Mouse (Mus musculus): ENCODE measurements around the gene Fndc1. TPM values are rescaled to one million over a fixed set of nuclear protein-coding genes. Genes with fewer than 3 reads are reported as not detected.
A peak's percentile ranks its signal among the peaks of the same experiment; 100 is the strongest.

Gene Fndc1
- total and polyA plus RNA-seq, 2 experiments from 2014 or later, result 6.0 to 7.6 TPM

DNA sequence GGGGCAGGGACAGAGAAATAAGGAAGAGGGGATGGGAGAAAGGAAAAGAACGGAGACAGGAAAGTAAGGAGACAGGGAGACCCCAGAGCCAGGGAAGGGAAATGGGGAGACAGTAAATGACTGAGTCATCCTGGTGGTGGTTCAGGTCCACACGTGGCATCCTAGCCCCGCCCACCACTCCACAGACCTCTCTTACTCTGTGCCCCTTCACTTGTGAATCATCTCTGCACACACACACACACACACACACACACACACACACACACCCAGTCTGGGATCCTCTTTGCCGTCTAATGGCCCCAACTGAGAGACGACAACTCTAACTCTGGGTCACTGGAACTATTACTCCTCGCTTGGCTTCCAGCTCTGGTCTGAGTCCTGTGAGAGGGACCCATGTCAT, 30.6 kb upstream of the Fndc1 start:
- H3K9ac ChIP-seq (replicated peaks; ENCODE audit: low read length, poor library complexity, severe bottlenecking), result no peak overlapping the region
- no peaks in the 10 kb centered on the region for H3K27me3 ChIP-seq (ENCODE audit: insufficient read depth, low read length)
- WGBS, result 86% methylated on average over 6 of the region's 6 CpGs
- ATAC-seq (ENCODE audit: low FRiP score) (no peak), DNase-seq (ENCODE audit: low spot score) (no peak)
- no peaks in the 10 kb centered on the region for H3K9me3 ChIP-seq (ENCODE audit: low read length)
- H3K4me3 ChIP-seq (ENCODE audit: low read depth, low read length), result no peak overlapping the region
- H3K4me2 ChIP-seq (ENCODE audit: low read depth, low read length, poor library complexity, severe bottlenecking), result no peak overlapping the region
- no peaks in the 10 kb centered on the region for H3K4me1 ChIP-seq (ENCODE audit: insufficient read depth, low read length)
- no peak overlapping the region for H3K27ac ChIP-seq (ENCODE audit: low read depth, low read length)
- no peaks in the 10 kb centered on the region for H3K36me3 ChIP-seq (ENCODE audit: insufficient read depth, low read length)
- no peak for TF ChIP-seq CTCF (IDR thresholded peaks at IDR 0.05)

DNA sequence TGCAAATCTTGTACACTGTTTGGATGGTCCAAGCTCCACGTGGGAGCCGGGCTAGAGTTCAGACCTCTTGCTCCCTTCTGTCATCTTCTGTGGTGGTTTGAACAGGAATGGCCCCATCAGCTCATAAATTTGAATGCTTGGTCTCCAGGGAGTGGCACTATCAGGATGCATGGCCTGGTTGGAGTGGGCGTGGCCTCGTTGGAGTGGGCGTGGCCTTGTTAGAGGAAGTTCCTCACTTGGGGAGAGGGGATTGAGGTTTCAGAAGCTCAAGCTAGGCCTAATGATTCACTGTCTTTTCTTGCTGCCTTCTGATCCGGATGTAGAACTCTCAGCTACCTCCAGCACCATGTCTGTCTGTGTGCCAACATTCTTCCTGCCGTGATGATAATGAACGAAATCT, 28.7 kb upstream of the Fndc1 start:
- no peak overlapping the region for H3K4me2 ChIP-seq (ENCODE audit: low read depth, low read length, poor library complexity, severe bottlenecking)
- H3K9me3 ChIP-seq (ENCODE audit: low read length), result no peaks in the 10 kb centered on the region
- ATAC-seq (ENCODE audit: low FRiP score), result no peak
- no peak for DNase-seq (ENCODE audit: low spot score)
- 70% methylated on average over 8 of the region's 8 CpGs for WGBS
- TF ChIP-seq CTCF (IDR thresholded peaks at IDR 0.05), result no peak
- H3K36me3 ChIP-seq (ENCODE audit: insufficient read depth, low read length), result no peaks in the 10 kb centered on the region
- no peak overlapping the region for H3K9ac ChIP-seq (replicated peaks; ENCODE audit: low read length, poor library complexity, severe bottlenecking)
- no peak overlapping the region for H3K27ac ChIP-seq (ENCODE audit: low read depth, low read length)
- H3K27me3 ChIP-seq (ENCODE audit: insufficient read depth, low read length), result no peaks in the 10 kb centered on the region
- H3K4me1 ChIP-seq (ENCODE audit: insufficient read depth, low read length), result no peaks in the 10 kb centered on the region
- H3K4me3 ChIP-seq (ENCODE audit: low read depth, low read length), result no peak overlapping the region

DNA sequence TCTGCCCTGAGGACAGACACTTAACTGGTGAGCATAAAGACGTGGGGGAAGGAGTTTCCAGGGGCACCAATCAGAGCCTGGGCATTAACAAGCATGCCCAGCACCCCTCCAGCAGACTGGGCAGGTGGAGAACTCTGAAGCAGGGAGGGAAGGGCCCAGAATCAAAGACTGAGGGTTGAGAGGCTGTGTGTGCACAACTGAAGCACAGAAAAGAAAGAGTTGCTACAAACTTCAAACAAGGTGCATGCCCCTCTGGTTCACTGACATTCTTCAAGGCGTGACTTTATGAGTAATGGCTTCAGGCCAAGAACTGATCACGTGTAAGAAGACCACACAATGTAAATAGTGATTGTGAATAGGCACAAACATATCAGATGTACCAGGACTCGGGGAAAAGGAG, 24.9 kb upstream of the Fndc1 start:
- Histone ChIP-seq H3K27ac (ENCODE audit: low read depth, low read length) (no peak overlapping the region), H3K36me3 (ENCODE audit: insufficient read depth, low read length) (no peaks in the 10 kb centered on the region), H3K9me3 (ENCODE audit: low read length) (no peaks in the 10 kb centered on the region), H3K4me3 (ENCODE audit: low read depth, low read length) (no peak overlapping the region), H3K4me1 (ENCODE audit: insufficient read depth, low read length) (no peaks in the 10 kb centered on the region), H3K27me3 (ENCODE audit: insufficient read depth, low read length) (no peaks in the 10 kb centered on the region), H3K4me2 (ENCODE audit: low read depth, low read length, poor library complexity, severe bottlenecking) (no peak overlapping the region), H3K9ac (replicated peaks; ENCODE audit: low read length, poor library complexity, severe bottlenecking) (no peak overlapping the region)
- DNase-seq (ENCODE audit: low spot score), result no peak
- no peak for ATAC-seq (ENCODE audit: low FRiP score)
- WGBS, result 33% methylated on average over 4 of the region's 4 CpGs
- no peak for TF ChIP-seq CTCF (IDR thresholded peaks at IDR 0.05)

DNA sequence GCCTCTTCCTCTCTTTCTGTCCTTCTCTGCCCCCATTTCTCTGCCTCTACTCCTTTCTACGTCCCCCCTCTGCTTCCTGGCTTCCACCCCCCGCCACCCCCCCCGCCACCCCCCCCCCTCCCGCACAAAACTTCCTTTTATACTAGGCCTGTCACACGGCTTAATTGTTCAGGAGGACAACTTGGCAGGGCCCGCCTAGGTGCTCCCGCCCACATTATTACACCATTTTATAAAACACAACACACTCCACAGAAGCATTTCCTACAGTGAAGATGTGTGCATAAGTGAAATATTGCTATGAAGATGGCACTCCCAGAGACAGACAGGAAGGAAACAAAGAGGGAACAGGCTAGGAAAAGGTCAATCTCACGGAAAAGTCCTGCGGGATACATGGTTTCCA, 24.4 kb upstream of the Fndc1 start:
- TF ChIP-seq CTCF (IDR thresholded peaks at IDR 0.05), result no peak

DNA sequence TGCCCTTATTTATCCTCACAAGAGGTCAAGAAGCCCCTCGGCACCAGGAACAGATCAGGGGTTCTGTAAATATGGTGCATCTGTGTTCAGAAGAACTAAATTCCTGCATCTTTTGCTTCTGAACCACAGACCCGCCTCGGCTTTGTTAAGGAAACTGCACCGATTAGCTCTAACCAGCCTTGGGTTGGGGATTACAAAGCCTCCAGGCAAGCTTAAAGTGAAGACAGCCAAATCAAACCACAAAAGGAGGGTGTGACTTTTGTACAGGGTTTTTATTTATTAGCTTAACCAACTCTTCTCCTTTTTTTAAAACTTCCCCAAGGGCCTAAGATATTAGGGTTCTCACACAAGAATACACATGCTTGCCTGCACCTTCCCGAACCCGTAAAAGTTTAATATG, 23.1 kb upstream of the Fndc1 start:
- H3K4me2 ChIP-seq (ENCODE audit: low read depth, low read length, poor library complexity, severe bottlenecking), result no peak overlapping the region
- WGBS, result 56% methylated on average over 6 of the region's 6 CpGs
- ATAC-seq (ENCODE audit: low FRiP score) (no peak), DNase-seq (ENCODE audit: low spot score) (no peak)
- no peaks in the 10 kb centered on the region for H3K9me3 ChIP-seq (ENCODE audit: low read length)
- H3K9ac ChIP-seq (replicated peaks; ENCODE audit: low read length, poor library complexity, severe bottlenecking), result no peak overlapping the region
- no peaks in the 10 kb centered on the region for H3K36me3 ChIP-seq (ENCODE audit: insufficient read depth, low read length)
- no peaks in the 10 kb centered on the region for H3K27me3 ChIP-seq (ENCODE audit: insufficient read depth, low read length)
- H3K27ac ChIP-seq (ENCODE audit: low read depth, low read length), result no peak overlapping the region
- no peak for TF ChIP-seq CTCF (IDR thresholded peaks at IDR 0.05)
- H3K4me1 ChIP-seq (ENCODE audit: insufficient read depth, low read length), result no peaks in the 10 kb centered on the region
- no peak overlapping the region for H3K4me3 ChIP-seq (ENCODE audit: low read depth, low read length)

More for the DNA sequence above, 24.4 kb upstream of the Fndc1 start:
- no peak overlapping the region for H3K27ac ChIP-seq (ENCODE audit: low read depth, low read length)
- ATAC-seq (ENCODE audit: low FRiP score) (no peak), DNase-seq (ENCODE audit: low spot score) (no peak)
- H3K27me3 ChIP-seq (ENCODE audit: insufficient read depth, low read length), result no peaks in the 10 kb centered on the region
- H3K4me1 ChIP-seq (ENCODE audit: insufficient read depth, low read length), result no peaks in the 10 kb centered on the region
- no peak overlapping the region for H3K4me2 ChIP-seq (ENCODE audit: low read depth, low read length, poor library complexity, severe bottlenecking)
- no peaks in the 10 kb centered on the region for H3K9me3 ChIP-seq (ENCODE audit: low read length)
- H3K36me3 ChIP-seq (ENCODE audit: insufficient read depth, low read length), result no peaks in the 10 kb centered on the region
- no peak overlapping the region for H3K9ac ChIP-seq (replicated peaks; ENCODE audit: low read length, poor library complexity, severe bottlenecking)
- 60% methylated on average over 9 of the region's 9 CpGs for WGBS
- no peak overlapping the region for H3K4me3 ChIP-seq (ENCODE audit: low read depth, low read length)

DNA sequence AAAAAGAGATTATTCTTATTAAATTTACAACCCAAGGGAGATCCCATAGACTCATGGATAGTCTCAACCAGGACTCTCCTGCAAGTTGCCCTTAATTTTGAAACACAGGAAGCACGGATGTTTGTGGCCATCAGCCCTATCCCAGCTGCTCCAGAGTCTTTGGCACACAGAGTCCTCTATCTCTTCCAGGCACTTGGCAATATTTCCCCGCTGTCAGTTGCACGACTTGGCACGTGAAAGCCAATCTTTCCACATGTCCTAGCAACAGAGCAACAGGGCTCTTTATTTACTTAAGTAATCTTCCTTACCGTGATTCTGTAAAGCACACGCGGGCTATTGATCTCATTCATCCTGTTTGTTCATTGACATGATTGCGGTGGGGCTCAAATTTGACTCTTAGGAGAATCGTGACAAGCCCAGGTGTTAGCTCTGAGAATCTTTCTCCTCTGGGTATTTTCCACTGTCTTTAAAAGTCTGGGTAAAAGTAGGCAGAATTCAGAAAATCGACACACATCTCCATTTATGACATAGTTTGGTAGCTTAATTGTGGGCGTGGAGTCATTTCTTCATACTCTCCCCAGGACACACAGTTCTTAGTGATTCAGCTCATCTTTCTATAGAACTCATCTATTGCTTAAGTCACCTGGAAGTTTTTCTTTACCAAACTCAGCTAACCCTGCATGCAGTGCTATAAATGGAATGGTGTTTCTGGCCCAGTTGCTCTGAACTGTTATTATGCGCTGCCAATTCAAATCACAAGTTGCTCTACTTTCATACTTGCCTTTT, 13.6 kb upstream of the Fndc1 start:
- H3K27me3 ChIP-seq (ENCODE audit: insufficient read depth, low read length), result no peaks in the 10 kb centered on the region
- H3K9ac ChIP-seq (replicated peaks; ENCODE audit: low read length, poor library complexity, severe bottlenecking), result no peak overlapping the region
- no peaks in the 10 kb centered on the region for H3K4me1 ChIP-seq (ENCODE audit: insufficient read depth, low read length)
- no peak for TF ChIP-seq CTCF (IDR thresholded peaks at IDR 0.05)
- H3K36me3 ChIP-seq (ENCODE audit: insufficient read depth, low read length), result no peaks in the 10 kb centered on the region
- 74% methylated on average over 12 of the region's 12 CpGs for WGBS
- H3K4me3 ChIP-seq (ENCODE audit: low read depth, low read length), result no peak overlapping the region
- H3K27ac ChIP-seq (ENCODE audit: low read depth, low read length), result no peak overlapping the region
- H3K4me2 ChIP-seq (ENCODE audit: low read depth, low read length, poor library complexity, severe bottlenecking), result no peak overlapping the region
- H3K9me3 ChIP-seq (ENCODE audit: low read length), result no peaks in the 10 kb centered on the region
- DNase-seq (ENCODE audit: low spot score) (peak; percentile 76), ATAC-seq (ENCODE audit: low FRiP score) (no peak)
